Mouse (Mus musculus): ENCODE results near the gene Olfr557. TPM values are rescaled to one million over a fixed set of nuclear protein-coding genes. Genes with fewer than 3 reads are reported as not detected.

The Olfr557 gene
- total and polyA plus RNA-seq, 3 experiments = not detected

- Histone ChIP-seq H3K36me3 (replicated peaks in 1 of 2; ENCODE audit: control insufficient read depth in 1 of 2, insufficient read depth in 1 of 2, low read length in 1 of 2) (no peaks in the 10 kb centered on the region), H3K27me3 (replicated peaks) (peaks cover 5% of the 10 kb centered on the region), H3K9me3 (replicated peaks; ENCODE audit: low read length) (no peaks in the 10 kb centered on the region), H3K79me2 (replicated peaks; ENCODE audit: control insufficient read depth, extremely low read depth, insufficient read depth, poor library complexity, severe bottlenecking) (no peaks in the 10 kb centered on the region), H3K4me1 (ENCODE audit: control insufficient read depth in 1 of 2, insufficient read depth in 2 of 2) (0 out of 4 replicates have a peak, but pooled peaks cover 0 to 2% of the 10 kb centered on the region in 2 experiments), H3K27ac (ENCODE audit: insufficient read depth, low read depth) (no peak overlapping the region), H3K9ac (ENCODE audit: insufficient read depth, low read depth) (no peak overlapping the region), H3K4me3 (replicated peaks in 1 of 3; ENCODE audit: low read depth in 2 of 3, low read length in 2 of 3, poor library complexity in 1 of 3) (no peak overlapping the region), H3K4me2 (ENCODE audit: insufficient read depth, low read depth, poor library complexity, severe bottlenecking) (no peak overlapping the region)
- dilution Hi-C loops (cut with MboI; ENCODE audit: extremely low pct_ligation_motif_present, extremely low pct_unique_long_range_greater_than_20kb, low sequenced_read_pairs) (no loop called here), in situ Hi-C loops (cut with MboI; ENCODE audit: low pct_ligation_motif_present, low pct_unique_long_range_greater_than_20kb, low sequenced_read_pairs) (no loop called here)
- DNase-seq (ENCODE audit: extremely low read depth) = no peak
- TF ChIP-seq TBP (conservative IDR thresholded peaks at IDR 0.05; ENCODE audit: low read depth, low read length) (no peak), ZNF384 (IDR thresholded peaks at IDR 0.05; ENCODE audit: low read depth, low read length) (no peak), USF1 (IDR thresholded peaks at IDR 0.05; ENCODE audit: low read depth, low read length) (no peak), GABPA (IDR thresholded peaks at IDR 0.05; ENCODE audit: insufficient replicate concordance, low read depth, low read length) (no peak), HCFC1 (IDR thresholded peaks at IDR 0.05; ENCODE audit: low read depth, low read length) (no peak), CTCF (conservative IDR thresholded peaks at IDR 0.05 in 1 of 2, IDR thresholded peaks at IDR 0.05 in 1 of 2; ENCODE audit: low read depth in 2 of 2, low read length in 2 of 2) (no peak), CHD1 (IDR thresholded peaks at IDR 0.05; ENCODE audit: low read depth, low read length) (no peak), ETS1 (conservative IDR thresholded peaks at IDR 0.05; ENCODE audit: low read depth, low read length) (no peak), IRF4 (IDR thresholded peaks at IDR 0.05; ENCODE audit: low read depth, low read length) (no peak), E2F4 (IDR thresholded peaks at IDR 0.05; ENCODE audit: insufficient replicate concordance, low read depth, low read length) (no peak), NRF1 (IDR thresholded peaks at IDR 0.05; ENCODE audit: low read depth, low read length) (no peak), ZC3H11A (IDR thresholded peaks at IDR 0.05; ENCODE audit: low read depth, low read length) (no peak), BHLHE40 (IDR thresholded peaks at IDR 0.05; ENCODE audit: low read depth, low read length) (no peak), ZMIZ1 (IDR thresholded peaks at IDR 0.05; ENCODE audit: low read depth, low read length) (no peak)
Observed at GRCm38 (mm10) chr7:102698461-102698860, 2.8 kb downstream of the Olfr557 start.

GRCm38 (mm10) chr7:102701915-102702314, 6.2 kb downstream of the Olfr557 start, which contains the start of gene Olfr558:
TSS of gene Olfr558 (plus strand) at chr7:102702215.
- no peaks in the 10 kb centered on the region for H3K79me2 ChIP-seq (replicated peaks; ENCODE audit: control insufficient read depth, extremely low read depth, insufficient read depth, poor library complexity, severe bottlenecking)
- no peak for DNase-seq (ENCODE audit: extremely low read depth)
- no peak within 1 kb of the TSS for H3K9ac ChIP-seq (ENCODE audit: insufficient read depth, low read depth)
- H3K4me1 ChIP-seq (ENCODE audit: control insufficient read depth in 1 of 2, insufficient read depth in 2 of 2) = 0 out of 4 replicates have a peak, but pooled peaks cover 0 to 2% of the 10 kb centered on the region in 2 experiments
- TF ChIP-seq USF2 (conservative IDR thresholded peaks at IDR 0.05; ENCODE audit: low read depth, low read length) (no peak), NRF1 (IDR thresholded peaks at IDR 0.05; ENCODE audit: low read depth, low read length) (no peak), SMC3 (IDR thresholded peaks at IDR 0.05; ENCODE audit: low read depth, low read length) (no peak)
- dilution Hi-C loops (cut with MboI; ENCODE audit: extremely low pct_ligation_motif_present, extremely low pct_unique_long_range_greater_than_20kb, low sequenced_read_pairs) = no loop called here
- H3K9me3 ChIP-seq (replicated peaks; ENCODE audit: low read length) = no peaks in the 10 kb centered on the region
- no peaks in the 10 kb centered on the region for H3K36me3 ChIP-seq (replicated peaks in 1 of 2; ENCODE audit: control insufficient read depth in 1 of 2, insufficient read depth in 1 of 2, low read length in 1 of 2)
- in situ Hi-C loops (cut with MboI; ENCODE audit: low pct_ligation_motif_present, low pct_unique_long_range_greater_than_20kb, low sequenced_read_pairs) = no loop called here
- H3K4me2 ChIP-seq (ENCODE audit: insufficient read depth, low read depth, poor library complexity, severe bottlenecking) = no peak within 1 kb of the TSS
- no peaks in the 10 kb centered on the region for H3K27me3 ChIP-seq (replicated peaks)
- H3K27ac ChIP-seq (ENCODE audit: insufficient read depth, low read depth) = no peak within 1 kb of the TSS
- H3K4me3 ChIP-seq (replicated peaks in 1 of 3; ENCODE audit: low read depth in 2 of 3, low read length in 2 of 3, poor library complexity in 1 of 3) = no peak within 1 kb of the TSS
